15 mouse cellular contexts compared by ENCODE assay signal in genomic region chr15:81769037-81769436, GRCm38 (mm10). TPM values are rescaled to one million over a fixed set of nuclear protein-coding genes. Genes with fewer than 3 reads are reported as not detected.
DNase-seq lines count a peak whose midpoint lies in the region; ATAC-seq and TF ChIP-seq lines count a peak whose summit lies in the region.
"Had no signal": no experiment of that assay in that cellular context is flagged by ENCODE, and none has a peak within 500 bp of the region (broad histone marks: within the 10 kb centered on the region; RNA-seq: fewer than 3 reads in every experiment).

No protein-coding gene starts in this region.

- no peak overlapping the region for H3K27ac ChIP-seq in forebrain, embryonic 15.5 days (replicated peaks)
- H3K27ac ChIP-seq in forebrain, embryonic 14.5 days (ENCODE audit: low read depth, low read length): no peak overlapping the region
- no peak overlapping the region for H3K27ac ChIP-seq in liver, embryonic 12.5 days
- no peak overlapping the region for H3K27ac ChIP-seq in midbrain, postnatal 0 days (ENCODE audit: low read depth, low read length)
- H3K27ac ChIP-seq in left cerebral cortex, adult 2 months: no peak overlapping the region
- H3K27ac ChIP-seq: embryonic facial prominence, embryonic 15.5 days had no signal

- 0 out of 2 replicates have a peak, but pooled peaks have one; percentile 19 for ATAC-seq in forebrain, embryonic 15.5 days (replicated peaks)
- ATAC-seq in forebrain, embryonic 14.5 days: no peak
- ATAC-seq in liver, embryonic 12.5 days: peak; percentile 54; the same call in 1 of the 2 replicates
- ATAC-seq in midbrain, postnatal 0 days (ENCODE audit: low FRiP score): no peak

- intact Hi-C loops in left cerebral cortex, adult 2 months (cut with DNase I): no loop called here

- H3K9me3 ChIP-seq in forebrain, embryonic 15.5 days: no peaks in the 10 kb centered on the region
- no peaks in the 10 kb centered on the region for H3K9me3 ChIP-seq in forebrain, embryonic 14.5 days (replicated peaks; ENCODE audit: control insufficient read depth, low read length)
- no peaks in the 10 kb centered on the region for H3K9me3 ChIP-seq in liver, embryonic 12.5 days (replicated peaks)
- no peaks in the 10 kb centered on the region for H3K9me3 ChIP-seq in midbrain, postnatal 0 days (ENCODE audit: low read length)
- H3K9me3 ChIP-seq: embryonic facial prominence, embryonic 15.5 days had no signal

- 67% methylated on average over 13 of the region's 13 CpGs for WGBS in forebrain, embryonic 15.5 days
- WGBS in forebrain, embryonic 14.5 days: 56% methylated on average over 13 of the region's 13 CpGs
- 56% methylated on average over 13 of the region's 13 CpGs for WGBS in liver, embryonic 12.5 days (ENCODE audit: insufficient replicate concordance)
- 65% methylated on average over 13 of the region's 13 CpGs for WGBS in midbrain, postnatal 0 days

- no peak overlapping the region for H3K4me3 ChIP-seq in forebrain, embryonic 15.5 days
- no peak overlapping the region for H3K4me3 ChIP-seq in forebrain, embryonic 14.5 days (ENCODE audit: low read depth, low read length)
- no peak overlapping the region for H3K4me3 ChIP-seq in liver, embryonic 12.5 days
- H3K4me3 ChIP-seq in midbrain, postnatal 0 days (ENCODE audit: low read depth, low read length): no peak overlapping the region
- no peak overlapping the region for H3K4me3 ChIP-seq in left cerebral cortex, adult 2 months
- H3K4me3 ChIP-seq: embryonic facial prominence, embryonic 15.5 days had no signal

- H3K36me3 ChIP-seq in forebrain, embryonic 15.5 days: peaks cover 46% of the 10 kb centered on the region
- H3K36me3 ChIP-seq in forebrain, embryonic 14.5 days (ENCODE audit: control insufficient read depth, insufficient read depth, low read length): peaks cover 48% of the 10 kb centered on the region
- H3K36me3 ChIP-seq in liver, embryonic 12.5 days: peaks cover 54% of the 10 kb centered on the region
- H3K36me3 ChIP-seq in midbrain, postnatal 0 days (ENCODE audit: insufficient read depth, low read length): peaks cover 47% of the 10 kb centered on the region

- no peak overlapping the region for H3K9ac ChIP-seq in forebrain, embryonic 15.5 days (replicated peaks)
- no peak overlapping the region for H3K9ac ChIP-seq in forebrain, embryonic 14.5 days (ENCODE audit: low read length)
- no peak overlapping the region for H3K9ac ChIP-seq in liver, embryonic 12.5 days
- H3K9ac ChIP-seq in midbrain, postnatal 0 days (replicated peaks; ENCODE audit: low read length, poor library complexity, severe bottlenecking): no peak overlapping the region
- H3K9ac ChIP-seq: embryonic facial prominence, embryonic 15.5 days had no signal

- TF ChIP-seq CTCF in midbrain, postnatal 0 days (IDR thresholded peaks at IDR 0.05): no peak
- TF ChIP-seq CTCF in left cerebral cortex, adult 2 months (IDR thresholded peaks at IDR 0.05): no peak

- no peaks in the 10 kb centered on the region for H3K27me3 ChIP-seq in forebrain, embryonic 15.5 days
- H3K27me3 ChIP-seq in forebrain, embryonic 14.5 days (replicated peaks; ENCODE audit: control insufficient read depth, insufficient read depth, low read length): no peaks in the 10 kb centered on the region
- H3K27me3 ChIP-seq in liver, embryonic 12.5 days (replicated peaks): no peaks in the 10 kb centered on the region
- no peaks in the 10 kb centered on the region for H3K27me3 ChIP-seq in midbrain, postnatal 0 days (ENCODE audit: insufficient read depth, low read length)
- H3K27me3 ChIP-seq: embryonic facial prominence, embryonic 15.5 days had no signal

- H3K4me1 ChIP-seq in forebrain, embryonic 15.5 days: no peaks in the 10 kb centered on the region
- H3K4me1 ChIP-seq in forebrain, embryonic 14.5 days (ENCODE audit: control insufficient read depth, insufficient read depth, low read length): no peaks in the 10 kb centered on the region
- peaks cover 36% of the 10 kb centered on the region for H3K4me1 ChIP-seq in liver, embryonic 12.5 days
- no peaks in the 10 kb centered on the region for H3K4me1 ChIP-seq in midbrain, postnatal 0 days (ENCODE audit: insufficient read depth, low read length)

- no peak overlapping the region for H3K4me2 ChIP-seq in forebrain, embryonic 15.5 days (replicated peaks)
- no peak overlapping the region for H3K4me2 ChIP-seq in forebrain, embryonic 14.5 days (ENCODE audit: low read length)
- H3K4me2 ChIP-seq in liver, embryonic 12.5 days: no peak overlapping the region
- H3K4me2 ChIP-seq in midbrain, postnatal 0 days (ENCODE audit: low read depth, low read length, poor library complexity, severe bottlenecking): no peak overlapping the region
- H3K4me2 ChIP-seq: embryonic facial prominence, embryonic 15.5 days had no signal

- DNase-seq in forebrain, embryonic 14.5 days (ENCODE audit: low spot score): no peak
- DNase-seq in thymus, postnatal 4 days: peak; percentile 28
- no peak for DNase-seq in thymus, postnatal 10 days (ENCODE audit: low spot score in 2 of 2)
- no peak for DNase-seq in midbrain, postnatal 0 days (ENCODE audit: low spot score)
- DNase-seq in left cerebral cortex, adult 2 months (ENCODE audit: extremely low spot score in 1 of 2, low spot score in 2 of 2): no peak
- no peak for DNase-seq in cerebellum, adult 9-10 months
- DNase-seq: cerebellum, postnatal 10 days; heart, postnatal 4 days; kidney, adult 8-10 months; layer of hippocampus, adult 9-11 months; spleen, adult 18-20 months; thymus, adult 18-20 months had no signal

RNA-seq across cellular contexts. Expression of gene Rangap1, which starts 23.7 kb away (rescaled TPM):
- polyA plus RNA-seq in forebrain, embryonic 15.5 days (2015; fragmentation: Nextera tagmentation; extraction: Ambion mirVana): 130 and 131 TPM in 2 replicates
- 108 and 118 TPM in 2 replicates for polyA plus RNA-seq in forebrain, embryonic 14.5 days (2014; fragmentation: Nextera tagmentation; extraction: Ambion mirVana)
- polyA plus RNA-seq in liver, embryonic 12.5 days (2016; fragmentation: Nextera tagmentation; extraction: Ambion mirVana): 113 and 121 TPM in 2 replicates
- 154 and 183 TPM in 2 replicates for total RNA-seq in midbrain, postnatal 0 days (2014; rRNA removed)
- 142 and 146 TPM in 2 replicates for polyA plus RNA-seq in midbrain, postnatal 0 days (2015; fragmentation: Nextera tagmentation; extraction: Ambion mirVana)
- total RNA-seq in left cerebral cortex, adult 2 months (2021): 100 to 1,000 TPM; 214 to 229 TPM

RNA-seq across cellular contexts. Expression of gene Zc3h7b, which starts 24.2 kb away (rescaled TPM):
- 50.2 and 50.7 TPM in 2 replicates for polyA plus RNA-seq in forebrain, embryonic 15.5 days (2015; fragmentation: Nextera tagmentation; extraction: Ambion mirVana)
- 49.9 and 65.9 TPM in 2 replicates for polyA plus RNA-seq in forebrain, embryonic 14.5 days (2014; fragmentation: Nextera tagmentation; extraction: Ambion mirVana)
- polyA plus RNA-seq in liver, embryonic 12.5 days (2016; fragmentation: Nextera tagmentation; extraction: Ambion mirVana): 9.8 and 10.0 TPM in 2 replicates
- 147 and 154 TPM in 2 replicates for total RNA-seq in midbrain, postnatal 0 days (2014; rRNA removed)
- 43.9 TPM in 2 replicates for polyA plus RNA-seq in midbrain, postnatal 0 days (2015; fragmentation: Nextera tagmentation; extraction: Ambion mirVana)
- total RNA-seq in left cerebral cortex, adult 2 months (2021): 100 to 1,000 TPM; 160 to 179 TPM

RNA-seq across cellular contexts. Expression of gene Tef, which starts 33.2 kb away (rescaled TPM):
- polyA plus RNA-seq in forebrain, embryonic 15.5 days (2015; fragmentation: Nextera tagmentation; extraction: Ambion mirVana): 31.9 and 32.6 TPM in 2 replicates
- polyA plus RNA-seq in forebrain, embryonic 14.5 days (2014; fragmentation: Nextera tagmentation; extraction: Ambion mirVana): 15.1 and 18.1 TPM in 2 replicates
- polyA plus RNA-seq in liver, embryonic 12.5 days (2016; fragmentation: Nextera tagmentation; extraction: Ambion mirVana): 8.4 and 9.5 TPM in 2 replicates
- total RNA-seq in midbrain, postnatal 0 days (2014; rRNA removed): 60.1 and 60.6 TPM in 2 replicates
- polyA plus RNA-seq in midbrain, postnatal 0 days (2015; fragmentation: Nextera tagmentation; extraction: Ambion mirVana): 23.6 and 25.4 TPM in 2 replicates
- 100 to 1,000 TPM; 220 to 228 TPM for total RNA-seq in left cerebral cortex, adult 2 months (2021)

Comparison
In these comparisons a context has a peak if more than half of its experiments do, and no peak if none do; other contexts are left out.
1. ATAC-seq: peak in forebrain, embryonic 15.5 days (single experiment) and liver, embryonic 12.5 days (single experiment); none in forebrain, embryonic 14.5 days (single experiment) and midbrain, postnatal 0 days (single experiment).